Mouse (Mus musculus) cerebellum, postnatal 14 days (tissue): ENCODE measurements at regions not wholly inside any gene's neighbourhood (a gene's known extent, or its start where the extent isn't known, plus 50 kb on each side); places are given as distances from the start of the nearest gene placed in this dataset.
A peak's percentile ranks its signal among the peaks of the same experiment; 100 is the strongest.

Experiments
- DNase-seq, 2 experiments: peaks; one replicate each; pipeline ENCODE4 v3.0.0; 2021; ENCODE audit warnings: mixed read lengths in 2 of 2

- DNase-seq: no peak
Measured at GRCm38 (mm10) chr13:93564902-93565301, 65.3 kb upstream of the Jmy start.

DNA sequence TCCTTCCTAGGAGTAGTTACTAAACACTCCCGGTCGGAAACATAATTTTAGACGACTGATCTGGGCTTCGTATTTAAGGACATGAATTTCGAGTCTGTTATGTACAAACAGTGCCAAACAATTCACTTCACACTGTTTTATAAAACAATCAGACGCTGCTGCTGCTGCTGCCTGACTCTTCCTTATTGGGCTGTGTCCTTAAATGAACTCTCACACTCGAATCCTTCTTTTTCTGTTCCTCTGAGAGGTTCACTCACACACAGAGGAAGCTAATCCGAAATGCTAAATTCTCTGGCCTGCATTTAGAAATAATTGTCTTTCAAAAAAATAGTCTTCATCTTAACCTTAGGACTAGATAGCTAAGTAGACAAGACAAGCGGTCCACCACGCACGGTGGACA lies 64.5 kb upstream of the Jmy start:
- no peak for DNase-seq

DNA sequence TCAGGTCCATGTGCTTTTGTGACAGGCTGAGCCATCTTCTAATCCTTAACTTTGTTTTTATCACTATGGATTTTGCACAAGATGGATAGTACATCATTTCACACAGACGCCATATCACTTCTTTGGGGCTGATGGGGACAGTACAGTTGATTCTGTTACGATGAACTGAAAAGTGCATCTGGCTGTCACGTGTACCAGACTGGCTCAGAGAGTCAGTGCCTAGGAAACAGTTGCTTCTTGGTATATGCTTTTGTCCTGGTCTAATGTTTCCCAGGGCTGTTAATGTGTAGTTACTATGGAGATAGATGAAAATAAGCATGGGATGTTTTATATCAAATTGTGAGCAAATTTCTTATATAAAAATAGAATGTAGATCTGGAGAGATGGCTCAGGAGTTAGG lies 60.7 kb upstream of the Jmy start:
- DNase-seq: no peak

DNA sequence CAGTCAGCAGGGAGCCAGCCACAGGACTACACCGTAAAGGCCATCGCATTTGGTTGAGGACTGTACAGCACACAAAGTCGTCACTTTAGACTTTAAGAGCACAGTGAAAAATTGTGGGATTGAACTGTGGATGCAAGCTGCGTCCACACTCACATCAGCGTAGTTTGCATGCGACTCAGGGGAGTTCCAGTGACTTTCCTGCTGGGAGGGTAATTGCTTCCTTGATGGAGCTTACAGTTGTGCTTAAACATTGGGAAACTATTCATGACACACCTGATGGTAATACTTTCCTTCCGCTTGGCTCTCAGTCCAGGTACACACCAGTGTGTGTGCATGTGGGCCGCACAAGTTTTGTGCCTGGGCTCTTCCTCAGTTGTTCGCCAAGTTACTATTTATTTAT lies 59.0 kb upstream of the Jmy start:
- no peak for DNase-seq

DNA sequence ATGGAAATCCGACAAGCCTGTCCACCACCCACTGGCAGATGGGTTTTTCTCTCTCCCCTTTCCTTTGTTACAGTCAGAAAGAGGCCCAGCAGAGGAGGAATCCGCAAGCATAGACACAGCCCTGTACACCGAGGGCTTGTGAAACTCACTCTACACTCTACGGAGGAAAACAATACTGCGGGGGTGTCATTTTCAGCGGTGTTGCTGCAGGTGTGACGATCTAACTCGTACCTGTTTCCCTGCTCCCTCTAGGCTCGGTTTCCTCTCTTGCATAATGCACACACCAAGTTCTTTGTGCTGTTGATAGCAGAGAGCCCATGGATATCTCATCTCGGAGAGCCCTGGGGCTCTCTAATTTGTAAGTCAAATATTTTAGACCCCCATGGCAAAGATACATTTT lies 56.5 kb upstream of the Jmy start:
- no peak for DNase-seq

- DNase-seq: no peak
Measured at GRCm38 (mm10) chr13:93554901-93555300, 55.3 kb upstream of the Jmy start.

DNA sequence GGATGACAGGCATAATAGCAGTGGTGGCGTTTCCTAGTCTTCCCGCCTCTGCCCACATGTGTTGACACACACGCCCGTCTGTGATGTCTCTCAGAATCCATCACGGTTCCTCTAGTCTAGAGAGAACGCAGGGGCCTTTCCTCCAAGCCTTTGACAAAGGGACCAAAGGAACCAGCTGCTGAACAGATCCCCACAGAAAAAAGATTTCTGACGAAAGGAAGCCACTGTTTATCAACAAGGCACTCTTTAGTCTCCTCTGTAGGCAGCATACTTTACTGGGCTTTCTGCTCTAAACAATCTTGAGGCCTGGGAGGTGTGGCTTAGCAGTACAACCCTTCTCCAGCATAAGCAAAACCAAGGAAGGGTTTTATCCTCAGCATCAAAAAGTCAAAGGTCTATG lies 54.3 kb upstream of the Jmy start:
- no peak for DNase-seq

DNA sequence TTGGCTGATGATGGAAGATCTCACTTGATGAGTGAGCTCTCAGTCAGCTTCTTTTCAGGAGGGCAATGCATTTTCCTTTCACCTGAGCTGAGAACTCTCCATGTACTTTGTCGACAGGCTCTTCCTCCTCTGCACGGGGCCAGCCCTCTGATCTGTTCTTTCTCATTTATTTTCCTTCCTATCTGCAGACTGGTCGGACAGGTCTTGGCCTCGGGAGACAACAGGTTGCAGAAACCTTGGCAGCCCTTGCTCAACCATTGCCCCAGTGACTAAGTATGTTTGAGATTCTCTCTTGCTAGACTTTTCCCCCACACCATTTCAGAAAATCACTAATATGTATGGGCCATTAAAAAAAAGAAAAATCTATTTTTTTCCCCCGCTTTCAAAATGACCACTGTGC lies 53.7 kb upstream of the Jmy start:
- DNase-seq: no peak

DNA sequence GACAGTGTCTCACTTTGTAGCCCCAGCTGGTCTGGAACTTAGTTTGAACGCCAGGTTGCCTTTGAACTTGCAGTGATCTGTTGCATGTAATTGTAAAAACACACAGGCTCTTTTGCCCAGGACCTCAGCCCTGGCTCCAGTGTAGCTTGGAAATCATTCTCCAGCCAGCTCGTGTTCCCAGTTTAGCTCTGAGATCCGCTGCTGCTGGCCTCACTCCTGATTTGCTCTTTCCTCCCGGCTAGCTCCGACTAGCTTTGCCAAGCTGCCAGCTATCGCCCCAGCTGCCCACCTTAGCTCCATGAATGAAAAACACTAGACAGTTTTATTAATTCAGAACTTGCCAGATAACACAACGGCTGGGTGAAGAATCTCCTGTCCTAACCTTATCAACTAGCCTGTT lies 50.7 kb upstream of the Jmy start:
- peak; percentile 77 to 78 for DNase-seq
